Mouse (Mus musculus) liver, embryonic 13.5 days (tissue): ENCODE data around the gene Pde4d. TPM values are rescaled to one million over a fixed set of nuclear protein-coding genes. Genes with fewer than 3 reads are reported as not detected.

Experiments used
- ATAC-seq: fragments of 200-750 bp; cut with Nextera tagmentation; 2 replicates; pipeline ENCODE4 v1.8.0; 2017; ENCODE audit warnings: low read depth, mild to moderate bottlenecking, moderate number of reproducible peaks, moderate library complexity
- DNase-seq: peaks from one replicate; pipeline ENCODE4 v3.0.0; 2022
- H3K27ac ChIP-seq: fragments of 300-500 bp; sonication (generic); 2 replicates; pipeline ENCODE4 v1.5.1; 2015; ENCODE audit warnings: moderate library complexity, mild to moderate bottlenecking, inconsistent platforms
- H3K27me3 ChIP-seq: fragments of 300-500 bp; sonication (generic); 2 replicates; pipeline ENCODE4 v1.6.1; 2015; ENCODE audit warnings: mild to moderate bottlenecking, inconsistent platforms
- H3K36me3 ChIP-seq: fragments of 300-500 bp; sonication (generic); 2 replicates; pipeline ENCODE4 v1.6.1; 2015; ENCODE audit warnings: mild to moderate bottlenecking, inconsistent platforms
- H3K4me1 ChIP-seq: fragments of 300-500 bp; sonication (generic); replicated peaks from 2 replicates; pipeline ENCODE4 v1.6.1; 2015; ENCODE audit warnings: inconsistent platforms
- H3K4me2 ChIP-seq: fragments of 300-500 bp; sonication (generic); 2 replicates; pipeline ENCODE4 v1.6.1; 2015; ENCODE audit warnings: inconsistent platforms, mild to moderate bottlenecking, moderate library complexity
- H3K4me3 ChIP-seq: fragments of 300-500 bp; sonication (generic); replicated peaks from 2 replicates; pipeline ENCODE4 v1.5.1; 2015; ENCODE audit warnings: mild to moderate bottlenecking, inconsistent platforms
- H3K9ac ChIP-seq: fragments of 300-500 bp; sonication (generic); 2 replicates; pipeline ENCODE4 v1.6.1; 2015; ENCODE audit warnings: mild to moderate bottlenecking, inconsistent platforms
- H3K9me3 ChIP-seq: fragments of 300-500 bp; sonication (generic); replicated peaks from 2 replicates; pipeline ENCODE4 v1.6.1; 2016; ENCODE audit warnings: inconsistent platforms
- WGBS: fragments of 180-500 bp; shearing (Covaris S2); methylation state at CpG from one replicate; pipeline ENCODE4 v1.1.7; 2015; ENCODE audit not compliant: insufficient replicate concordance; 5-methylcytosine and 5-hydroxymethylcytosine counted together
- polyA plus RNA-seq: library from polyadenylated mRNA; unstranded; fragments of >200 nt; fragmentation: Nextera tagmentation; extraction: Ambion mirVana; gene quantifications from 2 replicates; pipeline ENCODE4 v1.2.1, GENCODE M21; 2015

Gene Pde4d
- polyA plus RNA-seq, 1 experiment from 2014 or later, result 11.8 TPM

GRCm38 (mm10) chr13:109232531-109232930 lies 782.8 kb downstream of the Pde4d start:
- H3K4me2 ChIP-seq, result peak overlapping the region; percentile 45; the same call in 1 of the 2 replicates
- DNase-seq, result no peak
- 40% methylated on average over 5 of the region's 5 CpGs for WGBS

GRCm38 (mm10) chr13:109233911-109234613 lies 784.3 kb downstream of the Pde4d start:
- no peaks in the 10 kb centered on the region for H3K36me3 ChIP-seq
- H3K4me2 ChIP-seq, result no peak overlapping the region
- WGBS, result 38% methylated on average over 5 of the region's 5 CpGs
- peaks cover 27% of the 10 kb centered on the region for H3K4me1 ChIP-seq
- H3K9ac ChIP-seq, result no peak overlapping the region
- ATAC-seq, result no peak
- H3K27me3 ChIP-seq, result no peaks in the 10 kb centered on the region
- H3K4me3 ChIP-seq, result no peak overlapping the region
- no peak for DNase-seq
- H3K27ac ChIP-seq, result no peak overlapping the region
- H3K9me3 ChIP-seq, result no peaks in the 10 kb centered on the region

More at GRCm38 (mm10) chr13:109232531-109232930, 782.8 kb downstream of the Pde4d start:
- no peaks in the 10 kb centered on the region for H3K36me3 ChIP-seq
- no peak overlapping the region for H3K4me3 ChIP-seq
- ATAC-seq, result no peak
- no peak overlapping the region for H3K9ac ChIP-seq
- no peaks in the 10 kb centered on the region for H3K27me3 ChIP-seq
- no peak overlapping the region for H3K27ac ChIP-seq
- peaks cover 27% of the 10 kb centered on the region for H3K4me1 ChIP-seq
- no peaks in the 10 kb centered on the region for H3K9me3 ChIP-seq

GRCm38 (mm10) chr13:109236047-109236446 lies 786.3 kb downstream of the Pde4d start:
- H3K27me3 ChIP-seq, result no peaks in the 10 kb centered on the region
- no peak overlapping the region for H3K9ac ChIP-seq
- H3K4me1 ChIP-seq, result peaks cover 11% of the 10 kb centered on the region
- no peak overlapping the region for H3K27ac ChIP-seq
- H3K4me3 ChIP-seq, result no peak overlapping the region
- ATAC-seq (no peak), DNase-seq (no peak)
- 68% methylated on average over 4 of the region's 4 CpGs for WGBS
- no peaks in the 10 kb centered on the region for H3K36me3 ChIP-seq
- H3K4me2 ChIP-seq, result no peak overlapping the region
- H3K9me3 ChIP-seq, result no peaks in the 10 kb centered on the region

GRCm38 (mm10) chr13:109238670-109239069 lies 788.9 kb downstream of the Pde4d start:
- Histone ChIP-seq H3K9me3 (no peaks in the 10 kb centered on the region), H3K4me1 (no peaks in the 10 kb centered on the region), H3K27me3 (no peaks in the 10 kb centered on the region), H3K4me2 (no peak overlapping the region), H3K27ac (no peak overlapping the region), H3K36me3 (no peaks in the 10 kb centered on the region), H3K9ac (no peak overlapping the region), H3K4me3 (no peak overlapping the region)
- DNase-seq (no peak), ATAC-seq (no peak)
- WGBS, result 12% methylated on average over 4 of the region's 4 CpGs

- Histone ChIP-seq H3K9ac (no peak overlapping the region), H3K27me3 (no peaks in the 10 kb centered on the region), H3K9me3 (no peaks in the 10 kb centered on the region), H3K4me2 (peak overlapping the region; percentile 23), H3K4me1 (no peaks in the 10 kb centered on the region), H3K36me3 (no peaks in the 10 kb centered on the region), H3K27ac (no peak overlapping the region; the same call in 1 of the 2 replicates), H3K4me3 (no peak overlapping the region)
- ATAC-seq (peak; percentile 50; the same call in 1 of the 2 replicates), DNase-seq (peak; percentile 13)
- 17% methylated on average over 11 of the region's 11 CpGs for WGBS
Observed at GRCm38 (mm10) chr13:109239296-109239695, 789.5 kb downstream of the Pde4d start.

- H3K4me3 ChIP-seq, result no peak overlapping the region
- H3K9ac ChIP-seq, result no peak overlapping the region
- H3K9me3 ChIP-seq, result no peaks in the 10 kb centered on the region
- no peak overlapping the region for H3K27ac ChIP-seq
- DNase-seq (no peak), ATAC-seq (no peak)
- no peaks in the 10 kb centered on the region for H3K36me3 ChIP-seq
- 76% methylated on average over 9 of the region's 9 CpGs for WGBS
- H3K27me3 ChIP-seq, result no peaks in the 10 kb centered on the region
- H3K4me1 ChIP-seq, result no peaks in the 10 kb centered on the region
- no peak overlapping the region for H3K4me2 ChIP-seq
Observed at GRCm38 (mm10) chr13:109242456-109243050, 792.8 kb downstream of the Pde4d start.

- Histone ChIP-seq H3K4me2 (no peak overlapping the region), H3K9ac (no peak overlapping the region), H3K27ac (no peak overlapping the region), H3K27me3 (no peaks in the 10 kb centered on the region), H3K9me3 (no peaks in the 10 kb centered on the region), H3K36me3 (no peaks in the 10 kb centered on the region), H3K4me3 (no peak overlapping the region), H3K4me1 (no peaks in the 10 kb centered on the region)
- 50% methylated on average over 3 of the region's 3 CpGs for WGBS
- DNase-seq (no peak), ATAC-seq (no peak)
Observed at GRCm38 (mm10) chr13:109243160-109243559, 793.4 kb downstream of the Pde4d start.

- no peak overlapping the region for H3K4me2 ChIP-seq
- H3K9me3 ChIP-seq, result no peaks in the 10 kb centered on the region
- no peak overlapping the region for H3K4me3 ChIP-seq
- no peak for DNase-seq
- 35% methylated on average over 4 of the region's 4 CpGs for WGBS
- H3K4me1 ChIP-seq, result no peaks in the 10 kb centered on the region
- no peaks in the 10 kb centered on the region for H3K27me3 ChIP-seq
- H3K9ac ChIP-seq, result no peak overlapping the region
- peak; percentile 78 for ATAC-seq
- no peaks in the 10 kb centered on the region for H3K36me3 ChIP-seq
- no peak overlapping the region for H3K27ac ChIP-seq
Observed at GRCm38 (mm10) chr13:109247061-109247460, 797.3 kb downstream of the Pde4d start.

GRCm38 (mm10) chr13:109249315-109249714 lies 799.6 kb downstream of the Pde4d start:
- H3K4me1 ChIP-seq, result no peaks in the 10 kb centered on the region
- H3K27me3 ChIP-seq, result no peaks in the 10 kb centered on the region
- no peak overlapping the region for H3K4me2 ChIP-seq
- ATAC-seq (no peak), DNase-seq (no peak)
- no peaks in the 10 kb centered on the region for H3K36me3 ChIP-seq
- no peak overlapping the region for H3K9ac ChIP-seq
- no peaks in the 10 kb centered on the region for H3K9me3 ChIP-seq
- no peak overlapping the region for H3K27ac ChIP-seq
- H3K4me3 ChIP-seq, result no peak overlapping the region

- 57% methylated on average over 4 of the region's 4 CpGs for WGBS
- no peak for ATAC-seq
Observed at GRCm38 (mm10) chr13:109255634-109256033, 805.9 kb downstream of the Pde4d start.

GRCm38 (mm10) chr13:109260220-109260795 lies 810.6 kb downstream of the Pde4d start:
- under 1% methylated on average over 23 of the region's 23 CpGs for WGBS
- peak overlapping the region; percentile 53; the same call in 1 of the 2 replicates for H3K27ac ChIP-seq

More at GRCm38 (mm10) chr13:109255634-109256033, 805.9 kb downstream of the Pde4d start:
- Histone ChIP-seq H3K27me3 (peaks cover 7% of the 10 kb centered on the region), H3K4me2 (no peak overlapping the region), H3K9ac (no peak overlapping the region), H3K4me1 (no peaks in the 10 kb centered on the region), H3K27ac (no peak overlapping the region), H3K36me3 (no peaks in the 10 kb centered on the region), H3K9me3 (no peaks in the 10 kb centered on the region), H3K4me3 (no peak overlapping the region)
- no peak for DNase-seq

More at GRCm38 (mm10) chr13:109260220-109260795, 810.6 kb downstream of the Pde4d start:
- Histone ChIP-seq H3K9me3 (no peaks in the 10 kb centered on the region), H3K4me3 (peak overlapping the region; percentile 54), H3K4me1 (no peaks in the 10 kb centered on the region), H3K4me2 (peak overlapping the region; percentile 61), H3K36me3 (no peaks in the 10 kb centered on the region), H3K9ac (peak overlapping the region; percentile 47), H3K27me3 (peaks cover 12% of the 10 kb centered on the region)
- ATAC-seq (peak; percentile 80), DNase-seq (peak; percentile 6)
